Mouse (Mus musculus): ENCODE measurements at regions not wholly inside any gene's neighbourhood (a gene's known extent, or its start where the extent isn't known, plus 50 kb on each side); places are given as distances from the start of the nearest gene placed in this dataset.

- DNase-seq = peak; percentile 11
Observed at GRCm38 (mm10) chr14:80247575-80247974, 263.7 kb downstream of the Olfm4 start.

GRCm38 (mm10) chr14:80249882-80250281 lies 266.0 kb downstream of the Olfm4 start:
- no peak for DNase-seq

GRCm38 (mm10) chr14:80257086-80257485 lies 273.2 kb downstream of the Olfm4 start:
- DNase-seq = no peak

GRCm38 (mm10) chr14:80263173-80263572 lies 279.3 kb downstream of the Olfm4 start:
- no peak for DNase-seq

GRCm38 (mm10) chr14:80265081-80265480 lies 281.2 kb downstream of the Olfm4 start:
- no peak for DNase-seq

GRCm38 (mm10) chr14:80269179-80269951 lies 285.5 kb downstream of the Olfm4 start:
- peak; percentile 51 for DNase-seq

GRCm38 (mm10) chr14:80270063-80270462 lies 286.2 kb downstream of the Olfm4 start:
- DNase-seq = no peak

GRCm38 (mm10) chr14:80280188-80280587 lies 296.3 kb downstream of the Olfm4 start:
- DNase-seq = no peak

- no peak for DNase-seq
Observed at GRCm38 (mm10) chr14:80283726-80284125, 299.8 kb downstream of the Olfm4 start.

GRCm38 (mm10) chr14:80291360-80291759 lies 307.5 kb downstream of the Olfm4 start:
- DNase-seq = no peak

GRCm38 (mm10) chr14:80293378-80293777 lies 309.5 kb downstream of the Olfm4 start:
- DNase-seq = no peak

- no peak for DNase-seq
Observed at GRCm38 (mm10) chr14:80329651-80330050, 345.8 kb downstream of the Olfm4 start.

GRCm38 (mm10) chr14:80362024-80362622 lies 378.2 kb downstream of the Olfm4 start:
- DNase-seq = no peak

GRCm38 (mm10) chr14:80369448-80370153 lies 385.7 kb downstream of the Olfm4 start:
- no peak for DNase-seq

- no peak for DNase-seq
Observed at GRCm38 (mm10) chr14:80374290-80374689, 390.4 kb downstream of the Olfm4 start.

- no peak for DNase-seq
Observed at GRCm38 (mm10) chr14:80377064-80377463, 393.2 kb downstream of the Olfm4 start.

GRCm38 (mm10) chr14:80391418-80391817 lies 407.5 kb downstream of the Olfm4 start:
- DNase-seq = no peak

GRCm38 (mm10) chr14:80408317-80408716 lies 424.4 kb downstream of the Olfm4 start:
- no peak for DNase-seq

GRCm38 (mm10) chr14:80418810-80419325 lies 435.0 kb downstream of the Olfm4 start:
- no peak for DNase-seq

- no peak for DNase-seq
Observed at GRCm38 (mm10) chr14:80443820-80444219, 459.9 kb downstream of the Olfm4 start.

GRCm38 (mm10) chr14:80471470-80471869 lies 487.6 kb downstream of the Olfm4 start:
- no peak for DNase-seq

- DNase-seq = no peak
Observed at GRCm38 (mm10) chr14:80479918-80480317, 496.0 kb downstream of the Olfm4 start.

GRCm38 (mm10) chr14:80482771-80483170 lies 498.9 kb downstream of the Olfm4 start:
- DNase-seq = no peak

- no peak for DNase-seq
Observed at GRCm38 (mm10) chr14:80484256-80484655, 500.4 kb downstream of the Olfm4 start.

Data from lung, postnatal 10 days (tissue).